Comparison of ENCODE assay signal across 15 mouse cellular contexts in genomic region chr11:74822746-74823440, GRCm38 (mm10). TPM values are rescaled to one million over a fixed set of nuclear protein-coding genes. Genes with fewer than 3 reads are reported as not detected.
A peak's percentile ranks its signal among the peaks of the same experiment; 100 is the strongest.
DNase-seq lines count a peak whose midpoint lies in the region.
"Had no signal": no experiment of that assay in that cellular context is flagged by ENCODE, and none has a peak within 500 bp of the region (broad histone marks: within the 10 kb centered on the region; RNA-seq: fewer than 3 reads in every experiment).

No protein-coding gene starts in this region.

- peak; percentile 53 for DNase-seq in adrenal gland, adult 2 months
- DNase-seq in adrenal gland, adult 18-20 months (ENCODE audit: low spot score in 2 of 2) = no peak
- peak; percentile 60 for DNase-seq in NIH3T3 (ENCODE audit: low read depth)
- DNase-seq in kidney, adult 18-20 months = peak; percentile 69
- peak; percentile 68 for DNase-seq in kidney, postnatal 10 days
- DNase-seq in spleen, postnatal 14 days (ENCODE audit: low spot score in 2 of 2) = no peak
- no peak for DNase-seq in lung, postnatal 10 days
- no peak for DNase-seq in layer of hippocampus, postnatal 10 days (ENCODE audit: low spot score in 2 of 2)
- DNase-seq: cerebellum, postnatal 10 days; forebrain, postnatal 0 days; heart, adult 18-20 months; layer of hippocampus, postnatal 36 days; liver, postnatal 0 days; lung, postnatal 14 days; spleen, adult 18-20 months had no signal

RNA-seq across cellular contexts. Expression of gene Mnt, which starts 7.8 kb away (rescaled TPM):
- total RNA-seq in adrenal gland, adult 2 months (2021) = 10 to 100 TPM; 23.4 to 25.2 TPM
- 31.1 and 46.9 TPM in 2 replicates for polyA plus RNA-seq in adrenal gland, adult 2 months (2012; rRNA removed)
- total RNA-seq in adrenal gland, adult 18-20 months (2021) = 10 to 100 TPM; 18.3 to 28.9 TPM
- 10 to 100 TPM; 31.9 to 34.6 TPM for total RNA-seq in layer of hippocampus, postnatal 10 days (2021)

RNA-seq across cellular contexts. Expression of gene Mettl16, which starts 52.3 kb away (rescaled TPM):
- total RNA-seq in adrenal gland, adult 2 months (2021) = 10 to 100 TPM; 33.2 to 33.7 TPM
- 1.5 and 3.2 TPM in 2 replicates for polyA plus RNA-seq in adrenal gland, adult 2 months (2012; rRNA removed)
- total RNA-seq in adrenal gland, adult 18-20 months (2021) = 10 to 100 TPM; 30.8 to 42.7 TPM
- 10 to 100 TPM; 22.5 to 24.3 TPM for total RNA-seq in layer of hippocampus, postnatal 10 days (2021)

Comparison
In these comparisons a context has a peak if more than half of its experiments do, and no peak if none do; other contexts are left out.
1. DNase-seq: peak in adrenal gland, adult 2 months (single experiment), NIH3T3 (single experiment), kidney, adult 18-20 months (single experiment) and kidney, postnatal 10 days (single experiment); none in adrenal gland, adult 18-20 months (0 of 2), spleen, postnatal 14 days (0 of 2), lung, postnatal 10 days (single experiment) and layer of hippocampus, postnatal 10 days (0 of 2).